In genomic region chr8:69808094-69808863, GRCm38 (mm10) we compare ENCODE assay signal across 8 mouse cellular contexts. TPM values are rescaled to one million over a fixed set of nuclear protein-coding genes. Genes with fewer than 3 reads are reported as not detected.
A peak's percentile ranks its signal among the peaks of the same experiment; 100 is the strongest.
DNase-seq lines count a peak whose midpoint lies in the region; ATAC-seq and TF ChIP-seq lines count a peak whose summit lies in the region.

Gmip (plus strand) TSS chr8:69808679.

- H3K9ac ChIP-seq in heart, adult 2 months (ENCODE audit: low read depth, low read length), result peak within 1 kb of the TSS; percentile 41
- H3K9ac ChIP-seq in midbrain, postnatal 0 days (replicated peaks; ENCODE audit: low read length, poor library complexity, severe bottlenecking), result peak within 1 kb of the TSS; percentile 77

- peak within 1 kb of the TSS; percentile 31; the same call in 1 of the 2 replicates for H3K27ac ChIP-seq in heart, adult 2 months
- H3K27ac ChIP-seq in kidney, adult 2 months (ENCODE audit: insufficient read depth, low read depth, low read length), result no peak within 1 kb of the TSS
- H3K27ac ChIP-seq in midbrain, postnatal 0 days (ENCODE audit: low read depth, low read length), result peak within 1 kb of the TSS; percentile 66

- no peaks in the 10 kb centered on the region for H3K9me3 ChIP-seq in midbrain, postnatal 0 days (ENCODE audit: low read length)

- H3K36me3 ChIP-seq in heart, adult 2 months (ENCODE audit: control insufficient read depth, insufficient read depth, low read length), result no peaks in the 10 kb centered on the region
- peaks cover 2% of the 10 kb centered on the region; the same call in 1 of the 2 replicates for H3K36me3 ChIP-seq in kidney, adult 2 months (ENCODE audit: control insufficient read depth, insufficient read depth, low read length)
- H3K36me3 ChIP-seq in midbrain, postnatal 0 days (ENCODE audit: insufficient read depth, low read length), result peaks cover 52% of the 10 kb centered on the region

- no peaks in the 10 kb centered on the region for H3K79me2 ChIP-seq in heart, adult 2 months (replicated peaks; ENCODE audit: control insufficient read depth, insufficient read depth, low read length)

- TF ChIP-seq EP300 in heart, adult 2 months (IDR thresholded peaks at IDR 0.05; ENCODE audit: insufficient read depth, low read depth, low read length), result 0 out of 2 replicates have a peak, but pooled peaks have one; percentile 24

- peaks cover 2% of the 10 kb centered on the region for H3K4me1 ChIP-seq in heart, adult 2 months (ENCODE audit: control insufficient read depth, insufficient read depth, low read length)
- H3K4me1 ChIP-seq in kidney, adult 2 months (ENCODE audit: control insufficient read depth, insufficient read depth, low read length), result no peaks in the 10 kb centered on the region; the same call in 1 of the 2 replicates
- peaks cover 6% of the 10 kb centered on the region; the same call in 1 of the 2 replicates for H3K4me1 ChIP-seq in midbrain, postnatal 0 days (ENCODE audit: insufficient read depth, low read length)

- WGBS in heart, adult 2 months, result 10% methylated on average over 24 of the region's 28 CpGs
- WGBS in kidney, adult 2 months, result 6% methylated on average over 27 of the region's 28 CpGs
- WGBS in midbrain, postnatal 0 days, result 12% methylated on average over 18 of the region's 28 CpGs

- TF ChIP-seq CTCF in heart, adult 2 months (IDR thresholded peaks at IDR 0.05), result no peak
- TF ChIP-seq CTCF in kidney, adult 2 months (conservative IDR thresholded peaks at IDR 0.05; ENCODE audit: insufficient read depth, insufficient read length, low read depth, low read length), result no peak
- TF ChIP-seq CTCF in midbrain, postnatal 0 days (IDR thresholded peaks at IDR 0.05), result no peak

- peak; percentile 60 for TF ChIP-seq POLR2A in heart, adult 2 months (IDR thresholded peaks at IDR 0.05; ENCODE audit: insufficient read depth, low read depth, low read length)
- no peak for TF ChIP-seq POLR2A in kidney, adult 2 months (IDR thresholded peaks at IDR 0.05; ENCODE audit: low read depth, low read length)

- intact Hi-C loops in heart, adult 2 months (cut with DNase I), result no loop called here

- peak; percentile 30 to 54 for DNase-seq in cerebellum, postnatal 4 days (ENCODE audit: low spot score in 2 of 2)
- DNase-seq in embryo, embryonic 9.5 days (ENCODE audit: extremely low spot score), result peak; percentile 79
- DNase-seq in heart, adult 2 months, result peak; percentile 88
- peak; percentile 87 for DNase-seq in kidney, adult 2 months
- DNase-seq in liver, result peak; percentile 87
- peak; percentile 59 for DNase-seq in midbrain, postnatal 0 days (ENCODE audit: low spot score)
- peak; percentile 88 to 94 for DNase-seq in spleen, postnatal 4 days (ENCODE audit: low spot score in 2 of 2)

- H3K4me3 ChIP-seq in heart, adult 2 months, result peak within 1 kb of the TSS; percentile 54
- H3K4me3 ChIP-seq in kidney, adult 2 months (ENCODE audit: insufficient read depth, low read depth, low read length), result peak within 1 kb of the TSS; percentile 76
- H3K4me3 ChIP-seq in midbrain, postnatal 0 days (ENCODE audit: low read depth, low read length), result peak within 1 kb of the TSS; percentile 67

- peak within 1 kb of the TSS; percentile 87 for H3K4me2 ChIP-seq in midbrain, postnatal 0 days (ENCODE audit: low read depth, low read length, poor library complexity, severe bottlenecking)

- no peak for ATAC-seq in cerebellum, adult (ENCODE audit: insufficient number of reproducible peaks, low FRiP score, low TSS enrichment)
- ATAC-seq in midbrain, postnatal 0 days (ENCODE audit: low FRiP score), result no peak; the same call in 1 of the 2 replicates

- no peaks in the 10 kb centered on the region for H3K27me3 ChIP-seq in heart, adult 2 months (ENCODE audit: control insufficient read depth, insufficient read depth, low read length)
- no peaks in the 10 kb centered on the region for H3K27me3 ChIP-seq in kidney, adult 2 months (replicated peaks; ENCODE audit: control insufficient read depth, insufficient read depth, low read length)
- no peaks in the 10 kb centered on the region for H3K27me3 ChIP-seq in midbrain, postnatal 0 days (ENCODE audit: insufficient read depth, low read length)

RNA-seq across cellular contexts. Expression of gene Gmip, which starts in this region (rescaled TPM):
- total RNA-seq in heart, adult 2 months (2021), result 1 to 10 TPM; 4.6 to 4.8 TPM
- polyA plus RNA-seq in heart, adult 2 months (2012; rRNA removed), result 6.6 and 10.9 TPM in 2 replicates
- 15.8 and 15.9 TPM in 2 replicates for polyA plus RNA-seq in kidney, adult 2 months (2012; rRNA removed)
- 53.9 and 71.2 TPM in 2 replicates for total RNA-seq in midbrain, postnatal 0 days (2014; rRNA removed)
- 33.7 and 37.6 TPM in 2 replicates for polyA plus RNA-seq in midbrain, postnatal 0 days (2015; fragmentation: Nextera tagmentation; extraction: Ambion mirVana)
